Mouse (Mus musculus) liver, adult 2 months (tissue): ENCODE results near the gene Gm3250.
"Not testable (repeated sequence)": the region's sequence is repeated elsewhere in the genome, so short reads cannot be mapped to it uniquely, and the experiment has no call there.

Experiments
- CTCF ChIP-seq: fragments of 200-500 bp; IDR thresholded peaks from 2 replicates; pipeline ENCODE4 v1.5.1; 2011; ENCODE audit warnings: low read depth, low read length, control low read depth
- POLR2A ChIP-seq: fragments of 200-500 bp; IDR thresholded peaks from 2 replicates; pipeline ENCODE4 v1.6.1; 2011; ENCODE audit warnings: low read length, control low read depth; ENCODE audit not compliant: insufficient read depth; ENCODE audit errors: extremely low read depth

- not testable (repeated sequence) for TF ChIP-seq POLR2A, CTCF
Observed at GRCm38 (mm10) chr10:77759582-77759981, 22.8 kb downstream of the Gm3250 start, which contains the start of gene Gm3233.
